Mouse (Mus musculus) left cerebral cortex, adult 11 months (tissue): ENCODE measurements around the gene Kcnj1.

Experiments used
- DNase-seq: peaks from one replicate; pipeline ENCODE4 v3.0.0; 2022; ENCODE audit warnings: low spot score

Kcnj1 gene

GRCm38 (mm10) chr9:32372202-32372601, at the start of gene Kcnj1:
TSS of gene Kcnj1 (plus strand) at chr9:32372493.
- DNase-seq = no peak

- DNase-seq = no peak
Measured at GRCm38 (mm10) chr9:32323610-32324009, 48.7 kb upstream of the Kcnj1 start.

GRCm38 (mm10) chr9:32328777-32329176, 43.5 kb upstream of the Kcnj1 start:
- DNase-seq = no peak

GRCm38 (mm10) chr9:32331162-32331561, 41.1 kb upstream of the Kcnj1 start:
- DNase-seq = no peak

GRCm38 (mm10) chr9:32335389-32336150, 36.7 kb upstream of the Kcnj1 start:
- no peak for DNase-seq

GRCm38 (mm10) chr9:32340831-32341230, 31.5 kb upstream of the Kcnj1 start:
- DNase-seq = no peak

- no peak for DNase-seq
Measured at GRCm38 (mm10) chr9:32342929-32343328, 29.4 kb upstream of the Kcnj1 start.

GRCm38 (mm10) chr9:32344051-32344450, 28.2 kb upstream of the Kcnj1 start, which contains the start of gene Kcnj5:
TSS of gene Kcnj5 (minus strand) at chr9:32344350.
- no peak for DNase-seq

- DNase-seq = peak; percentile 6
Measured at GRCm38 (mm10) chr9:32344489-32344888, 27.8 kb upstream of the Kcnj1 start.

GRCm38 (mm10) chr9:32348096-32348495, 24.2 kb upstream of the Kcnj1 start:
- no peak for DNase-seq

GRCm38 (mm10) chr9:32349344-32349743, 22.9 kb upstream of the Kcnj1 start:
- DNase-seq = no peak

- DNase-seq = peak; percentile 34
Measured at GRCm38 (mm10) chr9:32350332-32350731, 22.0 kb upstream of the Kcnj1 start.

- DNase-seq = no peak
Measured at GRCm38 (mm10) chr9:32360770-32361169, 11.5 kb upstream of the Kcnj1 start.

- no peak for DNase-seq
Measured at GRCm38 (mm10) chr9:32368812-32369211, 3.5 kb upstream of the Kcnj1 start.

GRCm38 (mm10) chr9:32369388-32369787, 2.9 kb upstream of the Kcnj1 start:
- no peak for DNase-seq

- no peak for DNase-seq
Measured at GRCm38 (mm10) chr9:32373656-32374055, 1.4 kb downstream of the Kcnj1 start.

- no peak for DNase-seq
Measured at GRCm38 (mm10) chr9:32376031-32376430, 3.7 kb downstream of the Kcnj1 start.

- DNase-seq = no peak
Measured at GRCm38 (mm10) chr9:32376863-32377590, 4.7 kb downstream of the Kcnj1 start.

GRCm38 (mm10) chr9:32384906-32385305, 12.6 kb downstream of the Kcnj1 start:
- no peak for DNase-seq

- DNase-seq = no peak
Measured at GRCm38 (mm10) chr9:32388120-32388519, 15.8 kb downstream of the Kcnj1 start.

GRCm38 (mm10) chr9:32391092-32391491, 18.8 kb downstream of the Kcnj1 start:
- DNase-seq = no peak

GRCm38 (mm10) chr9:32391701-32392100, 19.4 kb downstream of the Kcnj1 start:
- peak; percentile 65 for DNase-seq

GRCm38 (mm10) chr9:32392716-32393115, 20.4 kb downstream of the Kcnj1 start:
- DNase-seq = no peak
